Mouse (Mus musculus) liver, embryonic 14.5 days (tissue): ENCODE results near the gene Cpne4. TPM values are rescaled to one million over a fixed set of nuclear protein-coding genes. Genes with fewer than 3 reads are reported as not detected.

Experiments
- ATAC-seq: fragments of 200-750 bp; cut with Nextera tagmentation; 2 replicates; pipeline ENCODE4 v1.8.0; 2017; ENCODE audit warnings: moderate number of reproducible peaks, mild to moderate bottlenecking, moderate library complexity; ENCODE audit not compliant: insufficient read depth
- DNase-seq, 3 experiments: peaks; one replicate each; pipeline ENCODE4 v3.0.0-alpha.2; 2012 to 2013; ENCODE audit warnings: low read depth in 3 of 3, low spot score in 3 of 3
- H3K27ac ChIP-seq: fragments of 300-500 bp; sonication (generic); 2 replicates; pipeline ENCODE4 v1.5.1; 2014; ENCODE audit warnings: moderate library complexity, mild to moderate bottlenecking, control low read depth, inconsistent platforms
- H3K27me3 ChIP-seq: fragments of 300-500 bp; sonication (generic); 2 replicates; pipeline ENCODE4 v1.6.1; 2014; ENCODE audit warnings: mild to moderate bottlenecking, low read length, moderate library complexity; ENCODE audit not compliant: control insufficient read depth, insufficient read depth
- H3K36me3 ChIP-seq: fragments of 300-500 bp; sonication (generic); replicated peaks from 2 replicates; pipeline ENCODE4 v1.6.1; 2014; ENCODE audit warnings: low read depth; ENCODE audit not compliant: control insufficient read depth, insufficient read depth
- H3K4me1 ChIP-seq, 2 experiments: fragments of 200-500 bp in 1 of 2; fragments of 300-500 bp in 1 of 2; sonication (generic) in 1 of 2; replicated peaks; 2 replicates each; pipeline ENCODE4 v1.6.1; 2012 to 2014; ENCODE audit warnings: antibody characterized with exemption in 1 of 2, inconsistent platforms in 1 of 2, low read length in 1 of 2; ENCODE audit not compliant: control insufficient read depth in 2 of 2, insufficient read depth in 2 of 2
- H3K4me2 ChIP-seq: fragments of 300-500 bp; sonication (generic); 2 replicates; pipeline ENCODE4 v1.6.1; 2014; ENCODE audit warnings: low read depth, mild to moderate bottlenecking, control low read depth, moderate library complexity
- H3K4me3 ChIP-seq, 2 experiments: fragments of 200-500 bp in 1 of 2; fragments of 300-500 bp in 1 of 2; sonication (generic) in 1 of 2; 2 replicates each; pipeline ENCODE4 v1.5.1; 2012 to 2014; ENCODE audit warnings: low read depth in 2 of 2, low read length in 2 of 2, mild to moderate bottlenecking in 2 of 2, control low read depth in 1 of 2, inconsistent platforms in 1 of 2, moderate library complexity in 1 of 2; ENCODE audit not compliant: insufficient read depth in 1 of 2
- H3K9ac ChIP-seq: fragments of 300-500 bp; sonication (generic); replicated peaks from 2 replicates; pipeline ENCODE4 v1.6.1; 2014; ENCODE audit warnings: mild to moderate bottlenecking, control low read depth, moderate library complexity
- H3K9me3 ChIP-seq: fragments of 300-500 bp; sonication (generic); 2 replicates; pipeline ENCODE4 v1.6.1; 2016; ENCODE audit warnings: low read length, mixed read lengths; ENCODE audit not compliant: control insufficient read depth
- CTCF ChIP-seq: IDR thresholded peaks from 2 replicates; pipeline ENCODE4 v1.5.1; 2016; ENCODE audit warnings: antibody characterized with exemption, low read depth, control low read depth
- EP300 ChIP-seq: IDR thresholded peaks from 2 replicates; pipeline ENCODE4 v1.6.1; 2016; ENCODE audit warnings: antibody characterized with exemption, low read depth
- WGBS: fragments of 180-500 bp; shearing (Covaris S2); extraction: QIAGEN DNeasy Blood & Tissue Kit; methylation state at CpG from one replicate; pipeline ENCODE4 v1.1.7; 2014; ENCODE audit not compliant: insufficient replicate concordance; 5-methylcytosine and 5-hydroxymethylcytosine counted together
- microRNA-seq: library from miRNA; unstranded; fragments of <30 nt; microRNA quantifications from one replicate; pipeline ENCODE4, GENCODE M21; 2016
- polyA plus RNA-seq, 2 experiments: library from polyadenylated mRNA; depleted of rRNA in 1 of 2; stranded (reverse) in 1 of 2; unstranded in 1 of 2; fragments of >200 nt; fragmentation: Nextera tagmentation in 1 of 2; extraction: Ambion mirVana in 1 of 2; gene quantifications; 2 replicates each; pipeline versions ENCODE4 v1.2.1 to v1.2.3; 2012 to 2014

Cpne4 gene
- polyA plus RNA-seq, 2 experiments, result 0.01 TPM; not detected in 1

DNA sequence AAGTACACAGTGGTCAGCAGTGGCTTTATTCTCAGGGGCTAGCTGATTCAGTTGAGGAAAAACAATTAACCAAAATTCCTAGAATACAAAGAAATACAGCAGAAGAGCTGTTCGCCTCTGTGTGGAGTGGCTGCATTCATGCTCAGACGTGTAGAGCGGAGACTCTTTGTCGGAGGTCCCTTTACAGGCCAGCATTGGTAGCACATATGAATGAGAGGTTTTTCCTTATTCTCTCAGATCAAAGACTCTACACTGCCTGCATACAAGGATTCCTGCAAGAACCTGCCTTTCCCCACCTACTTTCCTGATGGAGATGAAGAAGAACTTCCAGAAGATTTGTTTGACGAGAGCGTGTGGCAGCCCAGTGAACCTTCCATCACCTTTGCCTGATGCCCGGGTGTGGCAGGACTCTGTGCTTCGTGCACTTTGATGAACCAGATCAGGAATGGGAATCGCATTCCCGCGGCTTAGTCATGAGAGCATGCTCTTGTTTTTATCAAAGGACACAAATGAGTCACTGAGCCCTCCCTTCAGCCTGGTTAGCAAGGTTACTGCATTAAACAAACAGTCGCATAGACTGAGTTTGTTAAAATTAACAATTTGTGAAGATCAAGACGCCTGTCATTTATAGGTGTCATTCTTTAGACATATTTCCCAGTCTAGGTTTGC lies 529.8 kb downstream of the Cpne4 start:
- no peak for DNase-seq
- no peak for ATAC-seq

DNA sequence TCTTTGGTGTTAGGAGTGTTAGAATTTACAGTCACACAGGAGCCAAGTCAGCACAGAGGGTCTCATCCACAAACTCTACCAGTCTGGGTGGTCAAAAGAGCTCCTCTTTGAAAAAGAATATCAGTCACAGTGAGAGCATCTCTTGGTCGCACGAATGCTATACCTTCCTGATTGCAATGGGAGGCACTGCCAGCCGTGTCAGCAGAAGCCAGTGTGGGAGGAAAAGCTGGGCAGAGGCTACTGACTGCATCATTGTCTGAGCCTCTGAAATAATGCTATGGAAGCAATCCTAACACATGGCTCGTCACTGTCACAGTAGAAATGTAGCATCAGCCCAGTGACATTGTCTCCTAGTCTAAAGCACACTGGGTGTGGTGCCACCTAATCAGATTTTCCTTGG lies 531.4 kb downstream of the Cpne4 start:
- WGBS, result 62% methylated on average over 4 of the region's 4 CpGs
- TF ChIP-seq CTCF (no peak), EP300 (no peak)

More for the DNA sequence above, 529.8 kb downstream of the Cpne4 start:
- TF ChIP-seq EP300 (no peak), CTCF (no peak)
- Histone ChIP-seq H3K9me3 (no peaks in the 10 kb centered on the region), H3K4me3 (no peak overlapping the region), H3K4me1 (no peaks in the 10 kb centered on the region), H3K9ac (no peak overlapping the region), H3K4me2 (no peak overlapping the region), H3K27me3 (no peaks in the 10 kb centered on the region), H3K27ac (no peak overlapping the region), H3K36me3 (peaks cover 12% of the 10 kb centered on the region)
- 80% methylated on average over 13 of the region's 13 CpGs for WGBS

DNA sequence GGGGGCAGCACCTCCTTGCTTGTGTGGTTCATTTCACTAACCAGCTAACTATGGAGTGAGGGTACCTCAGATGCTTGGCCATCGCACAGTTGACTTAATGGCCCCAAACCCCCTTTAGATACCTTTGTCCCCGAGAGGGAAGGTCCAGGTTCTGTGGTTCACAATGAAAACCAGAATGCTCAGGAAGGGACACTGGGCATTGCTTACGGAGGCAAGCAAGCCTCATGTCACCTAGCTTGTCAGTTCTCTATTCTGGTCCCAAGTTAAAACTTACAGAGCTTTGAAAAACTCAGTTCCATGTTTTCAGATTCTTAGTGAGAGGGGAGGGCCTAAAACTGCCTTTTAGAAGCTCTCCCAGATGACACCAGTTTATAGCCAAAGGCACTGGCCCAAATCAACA lies 533.2 kb downstream of the Cpne4 start:
- 81% methylated on average over 3 of the region's 3 CpGs for WGBS

More for the DNA sequence above, 531.4 kb downstream of the Cpne4 start:
- H3K27ac ChIP-seq, result no peak overlapping the region
- no peak overlapping the region for H3K9ac ChIP-seq
- H3K4me3 ChIP-seq, result no peak overlapping the region
- H3K4me1 ChIP-seq, result no peaks in the 10 kb centered on the region
- ATAC-seq, result no peak
- no peaks in the 10 kb centered on the region for H3K27me3 ChIP-seq
- DNase-seq, result no peak
- no peaks in the 10 kb centered on the region for H3K9me3 ChIP-seq
- peaks cover 7% of the 10 kb centered on the region; the same call in 1 of the 2 replicates for H3K36me3 ChIP-seq
- H3K4me2 ChIP-seq, result no peak overlapping the region

More for the DNA sequence above, 533.2 kb downstream of the Cpne4 start:
- ATAC-seq (no peak), DNase-seq (no peak)
- no peak overlapping the region for H3K27ac ChIP-seq
- H3K36me3 ChIP-seq, result peaks cover 3% of the 10 kb centered on the region; the same call in 1 of the 2 replicates
- H3K4me3 ChIP-seq, result no peak overlapping the region
- TF ChIP-seq EP300 (no peak), CTCF (no peak)
- H3K9me3 ChIP-seq, result no peaks in the 10 kb centered on the region
- no peak overlapping the region for H3K4me2 ChIP-seq
- H3K9ac ChIP-seq, result no peak overlapping the region
- no peaks in the 10 kb centered on the region for H3K4me1 ChIP-seq
- H3K27me3 ChIP-seq, result no peaks in the 10 kb centered on the region

Small RNA genes within 50 kb of the gene (microRNA-seq; reads per million reads assigned to microRNA genes)
- not detected for gene Gm23391

Other genes with a start within 250 kb of the Cpne4 start
- gene Acpp, start 209.5 kb upstream of the Cpne4 start, polyA plus RNA-seq (2012; rRNA removed), result 0.13 and 0.17 TPM in 2 replicates
- 0.13 and 0.20 TPM in 2 replicates for gene Acpp, start 209.5 kb upstream of the Cpne4 start, polyA plus RNA-seq (2014; fragmentation: Nextera tagmentation; extraction: Ambion mirVana)